13 mouse cellular contexts compared by ENCODE assay signal in genomic region chr11:23392567-23392966, GRCm38 (mm10).
"Had no signal": no experiment of that assay in that cellular context is flagged by ENCODE, and none has a peak within 500 bp of the region (broad histone marks: within the 10 kb centered on the region; RNA-seq: fewer than 3 reads in every experiment).

No protein-coding gene starts in this region.

- H3K9me3 ChIP-seq: limb, embryonic 10.5 days; midbrain, embryonic 13.5 days; neural tube, embryonic 15.5 days had no signal

- H3K27me3 ChIP-seq: midbrain, embryonic 13.5 days; neural tube, embryonic 15.5 days had no signal

- H3K27ac ChIP-seq: hindbrain, postnatal 0 days; layer of hippocampus, adult 2 months; limb, embryonic 10.5 days; midbrain, embryonic 13.5 days; neural tube, embryonic 15.5 days; stomach, postnatal 0 days had no signal

- H3K4me3 ChIP-seq: layer of hippocampus, adult 2 months; limb, embryonic 10.5 days; midbrain, embryonic 13.5 days; neural tube, embryonic 15.5 days had no signal

- H3K4me2 ChIP-seq: midbrain, embryonic 13.5 days; neural tube, embryonic 15.5 days had no signal

- DNase-seq: kidney, adult 11 months; kidney, postnatal 10 days; kidney, postnatal 4 days; lung, adult 2 months; lung, postnatal 36 days; thymus, postnatal 14 days had no signal

- ATAC-seq: hindbrain, postnatal 0 days; lung, postnatal 0 days; midbrain, embryonic 13.5 days had no signal

- H3K9ac ChIP-seq: midbrain, embryonic 13.5 days; neural tube, embryonic 15.5 days had no signal

- H3K4me1 ChIP-seq: limb, embryonic 10.5 days; midbrain, embryonic 13.5 days; neural tube, embryonic 15.5 days had no signal
